Mouse (Mus musculus): Measurements from ENCODE around the gene Abhd16a.

Gene Abhd16a

GRCm38 (mm10) chr17:35060071-35060470 is 29.0 kb upstream of the Abhd16a start:
- 25% methylated on average over 14 of the region's 14 CpGs for WGBS

- whole genome bisulfite sequencing = 78% methylated on average over 22 of the region's 22 CpGs
Observed at GRCm38 (mm10) chr17:35060737-35061297, 28.2 kb upstream of the Abhd16a start.

- WGBS = 84% methylated on average over 8 of the region's 8 CpGs
Observed at GRCm38 (mm10) chr17:35061299-35061698, 27.8 kb upstream of the Abhd16a start.

GRCm38 (mm10) chr17:35063466-35063865 is 25.6 kb upstream of the Abhd16a start:
- WGBS = 91% methylated on average over 3 of the region's 3 CpGs

- WGBS = 73% methylated on average over 10 of the region's 10 CpGs
Observed at GRCm38 (mm10) chr17:35064378-35064877, 24.6 kb upstream of the Abhd16a start.

GRCm38 (mm10) chr17:35064951-35065947 is 23.8 kb upstream of the Abhd16a start, which contains the start of gene Ly6g6c:
Gene Ly6g6c (plus strand): TSS chr17:35065388.
- WGBS = 21% methylated on average over 48 of the region's 48 CpGs

- WGBS = 69% methylated on average over 10 of the region's 10 CpGs
Observed at GRCm38 (mm10) chr17:35066084-35066483, 23.0 kb upstream of the Abhd16a start, which contains the start of gene Mpig6b. Gene Mpig6b (minus strand): TSS chr17:35066184.

- 60% methylated on average over 17 of the region's 17 CpGs for WGBS
Observed at GRCm38 (mm10) chr17:35068213-35068914, 20.7 kb upstream of the Abhd16a start.

GRCm38 (mm10) chr17:35070556-35071229 is 18.4 kb upstream of the Abhd16a start:
- WGBS = 45% methylated on average over 6 of the region's 6 CpGs

- 85% methylated on average over 9 of the region's 9 CpGs for WGBS
Observed at GRCm38 (mm10) chr17:35071454-35071853, 17.6 kb upstream of the Abhd16a start.

GRCm38 (mm10) chr17:35074097-35074496 is 15.0 kb upstream of the Abhd16a start:
- 62% methylated on average over 17 of the region's 17 CpGs for WGBS

- WGBS = 46% methylated on average over 10 of the region's 10 CpGs
Observed at GRCm38 (mm10) chr17:35076507-35077176, 12.4 kb upstream of the Abhd16a start, which contains the start of gene Ly6g6e. Gene Ly6g6e (plus strand): TSS chr17:35076902.

- 14% methylated on average over 2 of the region's 2 CpGs for WGBS
Observed at GRCm38 (mm10) chr17:35077285-35077684, 11.8 kb upstream of the Abhd16a start.

GRCm38 (mm10) chr17:35077786-35078233 is 11.3 kb upstream of the Abhd16a start, which contains the start of gene Ly6g6d:
Gene Ly6g6d (minus strand): TSS chr17:35078065.
- 26% methylated on average over 14 of the region's 14 CpGs for WGBS

GRCm38 (mm10) chr17:35079778-35080177 is 9.3 kb upstream of the Abhd16a start:
- 71% methylated on average over 9 of the region's 9 CpGs for WGBS

GRCm38 (mm10) chr17:35080248-35080647 is 8.8 kb upstream of the Abhd16a start:
- 50% methylated on average over 6 of the region's 6 CpGs for WGBS

- 90% methylated on average over 4 of the region's 4 CpGs for WGBS
Observed at GRCm38 (mm10) chr17:35080710-35081109, 8.4 kb upstream of the Abhd16a start.

- 93% methylated on average over 16 of the region's 16 CpGs for WGBS
Observed at GRCm38 (mm10) chr17:35082841-35083576, 6.1 kb upstream of the Abhd16a start.

- WGBS = 78% methylated on average over 3 of the region's 3 CpGs
Observed at GRCm38 (mm10) chr17:35083929-35084497, 5.0 kb upstream of the Abhd16a start.

Data from cerebral cortex, adult 2 months (tissue).